Mouse (Mus musculus): Measurements from ENCODE around the gene 9930022D16Rik.
A peak's percentile ranks its signal among the peaks of the same experiment; 100 is the strongest.

Gene 9930022D16Rik

DNA sequence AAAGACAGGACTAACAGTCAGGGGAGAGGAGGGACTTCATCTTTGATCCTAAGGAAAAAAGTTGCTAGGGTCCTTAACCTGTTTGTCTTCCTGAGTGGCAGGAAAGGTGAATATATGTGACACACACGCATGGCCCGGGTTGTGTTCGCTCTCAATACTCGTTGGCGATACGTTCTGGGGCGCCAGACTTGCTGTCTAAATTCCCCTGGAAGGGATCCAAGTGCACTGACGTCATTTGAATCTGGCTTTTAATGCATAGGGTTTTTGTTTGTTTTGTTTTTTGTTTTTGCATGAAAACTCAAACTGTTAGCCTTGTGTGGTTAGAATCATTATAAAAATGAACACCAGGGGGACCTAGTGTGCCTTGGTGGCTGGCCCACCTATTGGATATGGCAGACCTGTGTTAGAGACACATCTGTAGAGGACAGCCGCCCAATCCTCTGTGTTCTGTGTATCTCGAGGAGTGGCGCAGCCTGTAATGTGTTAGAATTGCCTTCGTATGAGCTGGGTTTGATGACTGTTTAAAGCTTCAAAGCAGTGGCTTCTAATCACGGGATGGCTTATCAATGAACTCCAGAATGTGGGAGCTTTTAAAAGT lies 31.8 kb downstream of the 9930022D16Rik start:
- DNase-seq (ENCODE audit: low read depth in 2 of 2, low spot score in 2 of 2), result peak in 1 of 2 experiments; percentile 71

DNA sequence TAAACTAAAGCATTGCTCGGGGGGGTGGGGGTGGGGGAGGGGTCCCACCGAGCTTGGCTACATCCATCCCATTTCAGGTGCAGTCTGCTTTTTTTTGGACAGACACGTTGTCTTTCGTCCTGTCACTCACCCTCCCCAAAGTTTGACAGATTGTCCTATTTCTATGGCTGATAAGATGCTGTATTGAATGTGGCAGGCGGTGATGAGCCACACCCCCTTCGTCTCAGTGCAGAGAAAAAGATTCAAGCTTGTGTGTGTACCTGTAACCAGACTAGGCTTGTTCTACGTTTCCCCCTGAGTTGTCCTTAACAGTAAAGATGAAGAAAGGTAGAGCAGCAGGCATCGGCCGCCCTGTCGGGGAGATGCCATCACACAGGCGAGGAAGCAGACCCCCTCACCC lies 37.5 kb downstream of the 9930022D16Rik start:
- no peak for DNase-seq (ENCODE audit: low read depth in 2 of 2, low spot score in 2 of 2)

DNA sequence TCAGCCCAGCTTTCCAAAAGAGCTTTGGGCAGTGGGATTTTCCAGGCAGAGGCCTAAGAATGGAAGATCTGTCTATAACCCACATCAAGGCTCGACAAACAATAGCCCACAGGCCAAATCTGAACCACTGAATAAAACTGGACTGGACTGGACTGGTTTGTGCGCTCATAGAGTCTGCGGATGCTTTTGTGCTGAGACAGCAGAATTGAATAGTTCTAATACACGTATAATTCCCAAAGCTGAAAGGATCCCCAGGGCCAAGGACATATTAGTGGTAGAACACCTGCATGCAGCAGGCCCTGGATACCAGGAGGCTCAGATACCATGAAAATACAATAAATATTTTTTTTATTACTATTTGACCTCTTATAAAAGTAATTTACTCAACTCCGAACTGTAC lies 42.5 kb downstream of the 9930022D16Rik start:
- DNase-seq (ENCODE audit: low read depth in 2 of 2, low spot score in 2 of 2), result no peak

DNA sequence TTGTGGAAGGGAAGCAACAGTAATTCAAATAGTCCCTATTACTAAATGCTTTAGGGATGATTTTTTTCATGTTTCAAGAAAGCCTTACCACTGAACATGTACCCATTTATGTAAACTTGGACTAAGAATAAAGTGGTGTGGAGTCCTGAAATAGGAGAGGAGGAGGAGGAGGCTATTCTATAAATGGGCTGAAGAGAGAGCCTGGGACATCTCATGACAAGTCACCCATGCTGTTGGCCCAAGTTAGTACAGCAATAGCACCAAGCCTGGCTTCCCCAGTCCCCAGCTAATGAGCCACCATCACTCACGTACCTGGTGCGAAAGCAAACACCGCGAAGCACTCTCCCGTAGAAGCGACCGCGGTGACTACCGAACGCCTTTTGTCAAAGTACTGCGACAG lies 44.4 kb downstream of the 9930022D16Rik start:
- DNase-seq (ENCODE audit: low read depth in 2 of 2, low spot score in 2 of 2), result no peak

DNA sequence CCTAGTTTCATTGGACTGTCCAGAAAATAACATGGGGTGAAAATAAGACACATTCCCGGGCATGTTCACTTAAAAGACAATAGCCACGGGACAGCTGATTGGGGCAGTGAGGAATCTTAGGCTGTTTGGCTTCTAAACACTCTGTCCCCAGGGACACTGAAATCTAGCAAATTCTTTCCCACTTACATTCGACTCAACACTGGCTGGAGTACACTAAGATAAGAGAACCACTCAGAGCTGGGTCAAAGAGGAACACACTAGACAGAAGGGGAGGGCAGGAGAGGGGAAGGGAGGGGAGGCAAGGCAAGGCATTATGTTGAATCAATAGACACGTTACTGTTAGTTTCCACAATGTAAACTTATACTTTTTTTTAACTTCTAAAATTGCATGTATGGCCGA lies 46.9 kb downstream of the 9930022D16Rik start:
- no peak for DNase-seq (ENCODE audit: low read depth in 2 of 2, low spot score in 2 of 2)

DNA sequence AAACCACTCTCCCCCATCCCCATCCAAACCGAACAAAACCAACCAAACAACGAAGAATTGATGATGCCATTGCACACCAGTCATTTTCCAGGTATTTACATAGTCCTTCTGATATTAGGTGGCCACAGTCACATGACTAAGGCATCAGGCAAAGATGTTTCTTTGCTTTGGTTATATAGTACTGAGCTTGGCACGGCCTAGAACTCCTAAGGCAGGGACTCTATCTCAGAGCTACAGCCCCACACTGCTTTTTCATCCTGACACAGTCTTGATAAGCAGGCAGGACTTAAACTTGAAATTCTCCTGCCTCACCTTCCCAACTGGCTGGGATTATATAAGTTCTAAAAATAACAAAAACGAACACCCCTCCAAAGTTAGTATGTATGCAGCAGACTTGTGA lies 51.4 kb downstream of the 9930022D16Rik start:
- DNase-seq (ENCODE audit: low read depth in 2 of 2, low spot score in 2 of 2), result no peak

DNA sequence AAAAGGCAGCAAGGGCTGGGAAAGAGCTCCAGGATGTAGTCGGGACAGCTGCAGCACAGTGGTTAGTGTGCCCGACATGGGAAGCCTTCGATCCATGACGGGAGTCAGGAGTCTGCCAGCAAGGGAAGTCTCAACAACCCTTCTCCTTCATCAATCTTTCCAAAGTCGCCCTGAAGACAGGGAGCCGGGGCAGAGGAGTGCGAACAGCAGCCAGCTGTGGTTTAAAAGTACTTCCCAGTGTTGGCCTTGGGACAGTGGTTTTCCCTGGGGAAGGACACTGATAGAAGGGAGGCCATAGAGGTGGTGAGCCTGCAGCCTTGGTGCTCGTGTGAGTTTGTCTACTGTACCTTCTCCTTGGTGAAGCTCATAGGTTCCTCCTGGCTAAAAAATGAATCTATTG lies 53.3 kb downstream of the 9930022D16Rik start:
- DNase-seq (ENCODE audit: low read depth in 2 of 2, low spot score in 2 of 2), result no peak

DNA sequence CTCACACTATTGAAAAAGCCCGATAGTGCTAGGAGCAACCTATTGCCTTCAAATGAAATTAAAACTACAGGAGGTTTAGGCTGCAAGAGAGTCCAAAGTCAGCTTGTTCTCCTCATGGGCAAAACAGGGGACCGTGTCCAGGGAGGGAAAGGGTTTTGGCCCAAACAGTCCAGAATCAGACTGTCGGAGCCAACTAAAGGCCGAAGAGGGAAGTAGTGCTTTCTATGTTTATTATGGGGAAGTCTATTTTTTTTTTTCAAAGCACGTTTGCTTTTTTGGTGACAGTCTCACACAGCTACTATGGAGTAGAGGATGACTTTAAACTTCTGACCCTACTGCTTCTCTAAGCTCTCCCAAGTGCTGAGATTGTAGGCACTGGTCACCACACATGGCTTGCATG lies 54.4 kb downstream of the 9930022D16Rik start:
- no peak for DNase-seq (ENCODE audit: low read depth in 2 of 2, low spot score in 2 of 2)

Measured in CD8-positive naive resting alpha-beta T cell, adult 2 months (primary cell).